Mouse (Mus musculus) myocyte (in vitro differentiated cells): ENCODE measurements around the gene Sipa1l1.

Source experiments
- CEBPB ChIP-seq: IDR thresholded peaks from 2 replicates; pipeline ENCODE4 v1.6.1; 2011; ENCODE audit warnings: mild to moderate bottlenecking, moderate library complexity; ENCODE audit not compliant: poor library complexity, insufficient read depth, severe bottlenecking
- E2F4 ChIP-seq: IDR thresholded peaks from one replicate; pipeline ENCODE4 v1.6.1; 2011; ENCODE audit warnings: mild to moderate bottlenecking, control low read depth, moderate library complexity; ENCODE audit not compliant: insufficient read depth
- MAX ChIP-seq: IDR thresholded peaks from one replicate; pipeline ENCODE4 v1.6.1; 2011; ENCODE audit warnings: low read depth, mild to moderate bottlenecking, control low read depth
- MYOD1 ChIP-seq, 3 experiments: IDR thresholded peaks; one replicate each; pipeline ENCODE4 v1.6.1; 2011; ENCODE audit warnings: control low read depth in 2 of 3, low read depth in 2 of 3, mild to moderate bottlenecking in 2 of 3, moderate library complexity in 1 of 3; ENCODE audit not compliant: insufficient read length in 2 of 3, control insufficient read depth in 1 of 3
- MYOG ChIP-seq, 3 experiments: IDR thresholded peaks; one replicate each; pipeline ENCODE4 v1.6.1; 2011; ENCODE audit warnings: control low read depth in 2 of 3, low read depth in 2 of 3, mild to moderate bottlenecking in 2 of 3; ENCODE audit not compliant: insufficient read length in 2 of 3, control insufficient read depth in 1 of 3, insufficient read depth in 1 of 3
- POLR2A ChIP-seq: IDR thresholded peaks from one replicate; pipeline ENCODE4 v1.6.1; 2011; ENCODE audit warnings: low read depth, mild to moderate bottlenecking, control low read depth, moderate library complexity; ENCODE audit not compliant: insufficient read length
- POLR2AphosphoS2 ChIP-seq: IDR thresholded peaks from one replicate; pipeline ENCODE4 v1.6.1; 2011; ENCODE audit warnings: low read depth, control low read depth; ENCODE audit not compliant: insufficient read length
- SRF ChIP-seq: IDR thresholded peaks from one replicate; pipeline ENCODE4 v1.6.1; 2011; ENCODE audit warnings: low read depth; ENCODE audit not compliant: control insufficient read depth, insufficient read length
- TCF12 ChIP-seq: IDR thresholded peaks from one replicate; pipeline ENCODE4 v1.6.1; 2011; ENCODE audit warnings: mild to moderate bottlenecking, control low read depth; ENCODE audit not compliant: poor library complexity, insufficient read depth, severe bottlenecking
- USF1 ChIP-seq: IDR thresholded peaks from one replicate; pipeline ENCODE4 v1.6.1; 2011; ENCODE audit warnings: low read depth, mild to moderate bottlenecking, control low read depth, moderate library complexity

- no peak for TF ChIP-seq POLR2A
- TF ChIP-seq CEBPB, result no peak
- no peak for TF ChIP-seq MAX
- no peak for TF ChIP-seq POLR2AphosphoS2
- no peak for TF ChIP-seq E2F4
- no peak for TF ChIP-seq USF1
- TF ChIP-seq SRF, result no peak
- no peak for TF ChIP-seq TCF12
- TF ChIP-seq MYOG (IDR thresholded peaks at IDR 0.05; ENCODE audit: control insufficient read depth in 1 of 3, insufficient read depth in 1 of 3, insufficient read length in 2 of 3, low read depth in 2 of 3), result peak in 1 of 3 experiments; percentile 5
- TF ChIP-seq MYOD1 (IDR thresholded peaks at IDR 0.05; ENCODE audit: control insufficient read depth in 1 of 3, insufficient read length in 2 of 3, low read depth in 2 of 3), result no peak
Measured at GRCm38 (mm10) chr12:82399971-82400720, 231.0 kb downstream of the Sipa1l1 start.
